Mouse (Mus musculus): ENCODE data around the gene Cacna1c. TPM values are rescaled to one million over a fixed set of nuclear protein-coding genes. Genes with fewer than 3 reads are reported as not detected.

Gene Cacna1c
- polyA plus RNA-seq, 3 experiments from 2014 or later: 1.1 TPM; not detected in 2

DNA sequence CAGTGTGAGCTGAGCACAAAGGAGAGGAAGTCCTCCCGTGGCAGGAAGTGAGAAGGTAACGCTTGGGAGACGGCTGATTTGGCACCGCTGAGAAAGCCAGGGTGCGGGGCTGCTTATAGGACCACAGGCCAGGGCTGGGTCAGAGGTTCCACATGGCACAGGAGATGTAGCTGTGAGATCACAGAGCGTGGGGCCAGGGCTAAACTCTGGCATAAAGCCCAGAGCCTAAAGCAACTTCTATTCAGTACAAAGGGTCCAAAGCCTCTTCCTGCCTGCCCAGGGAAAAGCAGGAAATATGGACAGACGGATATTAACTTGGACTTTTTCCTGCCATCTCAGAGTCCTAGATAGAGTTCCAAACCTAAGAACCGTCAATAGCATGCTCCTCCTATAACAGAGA, 107.8 kb downstream of the Cacna1c start:
- no peak for ATAC-seq

DNA sequence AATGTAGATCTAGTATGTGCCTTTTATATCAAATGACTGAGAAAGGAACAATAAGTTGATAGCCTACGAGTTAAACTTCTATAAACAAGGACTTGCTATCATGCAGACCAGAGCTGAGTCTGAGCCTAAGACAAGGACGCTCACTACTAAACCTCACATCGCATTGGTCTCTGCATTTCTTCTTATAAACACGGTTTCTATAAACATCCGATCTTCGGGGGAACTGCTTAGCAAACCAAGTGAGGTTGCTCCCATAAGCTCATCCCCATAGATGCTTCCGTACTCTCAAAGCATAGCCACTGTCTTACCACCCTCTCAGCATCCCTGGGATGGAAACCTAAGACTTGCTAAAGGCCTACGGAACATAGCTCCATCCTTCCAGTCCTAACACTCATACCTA, 108.3 kb downstream of the Cacna1c start:
- no peak for ATAC-seq

DNA sequence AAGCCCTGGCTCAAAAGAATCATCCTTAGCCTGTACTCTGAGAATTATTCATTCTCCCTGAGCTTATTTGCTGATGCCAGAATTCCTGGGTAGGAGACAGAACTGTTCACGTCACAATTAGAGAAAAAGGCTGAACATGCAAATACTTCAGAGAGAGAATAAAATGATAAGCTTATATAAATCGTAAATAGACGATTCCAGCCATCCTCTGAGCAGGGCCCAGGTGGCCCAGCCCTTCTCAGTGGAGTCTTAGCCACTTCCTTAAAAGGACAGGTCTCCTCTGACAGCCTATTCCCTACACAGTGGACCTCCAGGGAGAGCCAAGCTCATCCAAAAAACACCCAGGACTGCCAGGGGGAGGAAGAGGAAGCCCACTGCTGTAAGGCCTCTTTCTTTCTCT, 110.4 kb downstream of the Cacna1c start:
- no peak for ATAC-seq

DNA sequence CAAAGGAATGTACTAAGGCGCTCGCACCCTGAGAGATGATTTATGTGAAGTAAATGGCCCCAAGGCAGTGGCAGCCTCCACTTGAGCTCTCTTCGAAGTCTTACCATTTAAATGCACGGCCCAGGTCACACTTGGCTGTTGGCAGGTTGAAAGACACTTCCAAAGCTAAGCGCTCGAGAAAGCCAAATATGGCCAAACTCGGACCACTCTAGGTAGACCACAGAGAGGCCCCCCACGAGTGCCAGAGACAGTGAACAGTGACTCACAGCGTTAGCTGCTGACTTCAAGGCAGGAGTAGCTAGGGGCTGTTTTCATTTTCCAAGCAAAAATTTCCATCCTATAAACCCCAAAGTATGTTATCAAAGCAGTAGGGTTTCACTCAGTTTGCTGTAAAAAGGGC, 111.7 kb downstream of the Cacna1c start:
- no peak for ATAC-seq

DNA sequence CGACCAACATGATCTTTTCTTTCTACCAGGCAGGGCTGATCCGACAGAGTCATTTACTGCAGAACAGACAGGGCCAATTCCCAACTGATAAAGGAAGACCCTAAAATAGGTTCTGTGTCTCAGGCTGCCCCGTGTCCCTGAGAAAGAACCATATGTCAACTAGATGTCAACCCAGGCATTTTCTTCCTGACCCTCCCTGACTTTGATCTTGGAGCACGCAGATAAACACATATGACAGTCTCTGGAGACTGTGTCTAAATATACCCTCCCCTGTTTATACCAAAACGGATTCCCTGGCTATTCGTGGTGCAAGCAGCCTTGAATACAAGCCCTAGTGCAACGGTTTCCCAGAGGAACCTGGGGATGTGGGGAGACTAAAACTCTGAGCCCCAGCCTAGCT, 112.7 kb downstream of the Cacna1c start:
- ATAC-seq: no peak

DNA sequence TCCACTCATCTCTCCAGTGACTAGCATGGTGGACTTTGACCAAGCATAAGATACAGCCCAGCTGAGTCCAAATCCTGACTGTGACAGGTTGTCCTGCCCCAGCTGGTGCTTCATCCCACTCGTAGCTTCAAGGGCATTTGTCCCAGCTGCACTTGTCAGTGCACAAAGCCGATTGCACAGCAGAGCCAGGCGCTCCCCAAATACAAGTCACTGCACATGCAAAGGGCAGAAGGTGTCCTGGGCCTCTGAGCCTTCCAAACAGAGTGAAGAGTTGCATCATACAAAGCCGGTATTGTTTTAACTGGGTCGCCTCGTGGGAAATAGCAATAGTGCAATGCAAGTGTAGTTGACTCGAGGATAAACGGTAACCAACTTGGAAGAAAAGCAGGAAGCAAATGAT, 113.6 kb downstream of the Cacna1c start:
- no peak for ATAC-seq

DNA sequence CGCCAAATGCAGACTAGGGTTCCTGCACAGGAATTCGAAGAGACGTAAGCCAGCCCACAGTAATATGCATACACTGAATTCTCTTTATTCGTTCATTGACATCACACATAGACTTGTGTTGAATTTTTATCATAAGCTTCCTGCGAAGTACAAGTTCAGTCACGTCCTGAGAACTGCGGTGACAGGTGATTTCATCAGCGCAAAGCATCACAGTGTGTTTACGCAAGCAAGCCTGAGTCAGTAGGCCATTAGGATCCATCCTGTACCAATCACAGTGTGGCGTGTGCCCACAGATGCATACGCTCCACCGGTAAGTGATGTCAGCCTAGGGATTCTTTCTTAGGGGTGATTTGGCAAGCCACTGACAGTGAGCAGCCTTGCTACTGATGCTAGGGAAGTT, 114.6 kb downstream of the Cacna1c start:
- no peak for ATAC-seq

DNA sequence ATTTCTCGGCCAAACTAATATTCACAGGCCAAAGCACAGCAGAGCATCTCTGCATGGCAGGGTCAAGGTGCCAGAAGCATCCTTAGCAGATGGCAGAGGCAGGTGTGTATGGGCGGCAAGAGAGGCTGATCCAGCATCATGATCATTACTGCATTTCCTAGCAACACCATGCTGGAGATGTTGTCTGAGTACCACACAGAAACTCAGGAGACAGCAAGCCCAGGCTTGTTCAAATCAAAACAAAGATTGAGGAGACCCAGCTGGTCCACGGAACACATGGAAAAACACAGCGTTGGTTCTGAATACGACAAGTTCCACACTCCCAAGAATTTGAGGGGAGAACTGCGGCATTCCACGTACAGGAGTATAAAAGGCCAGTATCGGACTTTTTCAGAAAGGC, 116.6 kb downstream of the Cacna1c start:
- no peak for ATAC-seq

DNA sequence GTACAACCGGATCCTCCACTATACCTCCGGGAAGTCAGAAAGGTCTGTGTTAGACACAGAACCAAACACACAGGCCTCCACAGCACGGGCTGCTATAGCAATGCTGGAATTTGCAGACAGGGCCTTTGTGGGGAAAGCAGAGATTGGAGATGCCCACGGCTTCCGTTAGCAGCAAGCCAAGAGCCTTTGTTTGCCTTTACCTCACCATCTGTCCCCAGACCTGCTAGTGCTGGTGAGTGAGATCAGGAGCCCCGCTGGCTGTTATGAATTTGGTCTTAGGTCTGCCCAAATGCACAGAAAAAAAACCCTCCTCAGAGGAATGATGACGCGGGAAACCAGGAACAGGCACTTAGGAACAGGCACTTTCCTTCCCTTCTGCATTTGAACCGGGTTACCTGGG, 117.3 kb downstream of the Cacna1c start:
- ATAC-seq: no peak

DNA sequence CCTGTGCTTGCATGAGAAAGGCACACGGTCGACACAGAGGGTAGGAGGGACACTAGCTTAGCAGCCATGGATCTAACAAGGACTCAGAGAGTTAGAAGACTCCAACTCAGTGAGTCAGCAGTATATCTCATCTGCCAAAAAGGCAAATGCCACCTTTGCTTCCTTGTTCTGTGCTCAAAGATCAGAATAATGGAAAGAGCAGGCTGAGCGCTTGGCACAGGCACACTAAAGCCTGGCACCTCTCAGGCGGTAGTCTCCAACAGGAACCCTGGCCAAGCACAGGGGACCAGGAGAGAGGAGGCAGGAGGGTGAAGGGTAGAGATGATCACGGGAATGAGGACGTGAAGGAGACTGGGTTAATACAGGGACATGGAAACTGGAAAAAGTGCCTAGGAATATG, 119.0 kb downstream of the Cacna1c start:
- ATAC-seq: no peak

DNA sequence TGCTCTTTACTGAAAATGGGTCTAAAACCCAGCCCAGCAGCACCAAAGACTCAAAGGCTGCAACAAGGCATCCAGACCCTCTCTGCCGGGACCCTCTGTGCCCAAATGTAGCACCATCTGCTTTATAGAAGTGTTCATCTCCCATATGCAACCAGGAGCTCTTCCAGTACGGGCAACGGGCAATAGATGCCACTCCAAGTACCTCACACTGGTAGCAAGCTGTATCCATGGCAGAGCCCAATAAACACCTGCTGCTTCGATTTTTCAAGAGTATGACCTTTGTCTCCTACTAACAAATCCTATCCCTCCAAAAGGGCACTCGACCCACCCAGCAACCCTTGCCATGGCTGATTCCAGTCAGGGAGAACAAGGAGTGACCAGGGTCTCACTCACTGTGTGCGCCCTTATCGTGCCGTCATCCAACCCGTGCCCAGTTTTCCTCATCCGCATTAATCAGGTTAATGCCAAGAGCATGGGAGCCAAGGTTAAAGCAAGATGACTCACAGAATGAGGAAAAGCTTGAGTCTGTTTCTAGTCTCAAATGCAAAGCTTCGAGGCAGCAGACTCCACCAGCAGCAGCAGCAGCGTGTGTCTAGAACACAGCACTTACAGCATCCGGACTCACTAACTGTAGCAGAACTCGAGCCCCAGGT, 122.7 kb downstream of the Cacna1c start:
- no peak for ATAC-seq

DNA sequence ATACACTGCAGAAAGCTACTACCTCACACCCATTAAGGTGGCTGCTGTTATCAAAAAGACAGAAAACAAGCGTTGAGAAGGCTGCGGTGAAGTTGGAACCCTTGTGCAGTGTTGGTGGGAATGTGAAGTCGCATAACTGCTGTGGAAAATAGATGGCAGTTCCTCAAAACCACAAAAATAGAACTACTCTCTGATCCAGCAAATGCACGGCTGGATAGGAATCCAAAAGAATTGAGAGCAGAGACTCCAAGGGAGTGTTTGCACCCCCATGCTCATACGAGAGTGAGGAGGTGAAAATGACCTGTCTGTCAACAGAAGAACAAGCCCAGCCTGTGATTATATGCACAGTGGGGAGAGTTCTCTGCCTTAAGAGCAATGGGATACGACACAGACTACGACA, 123.4 kb downstream of the Cacna1c start:
- no peak for ATAC-seq

DNA sequence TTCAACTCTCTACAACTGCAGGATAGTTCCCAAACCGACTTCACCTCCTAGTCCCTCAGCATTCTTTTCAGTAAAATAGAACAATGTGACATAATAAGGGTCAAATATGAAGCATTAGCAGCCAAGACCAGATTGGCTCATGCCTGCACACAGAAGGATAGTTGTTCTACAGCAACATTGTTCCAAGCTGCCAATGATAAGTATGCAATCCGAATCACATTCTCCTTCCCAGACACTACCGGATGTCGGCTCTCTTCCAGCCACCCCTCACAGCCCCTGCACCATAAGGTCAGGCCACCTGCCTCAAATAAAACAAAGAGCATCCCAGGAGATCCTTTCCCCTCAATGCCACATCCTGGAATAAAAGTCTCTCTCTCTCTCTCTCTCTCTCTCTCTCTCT, 125.4 kb downstream of the Cacna1c start:
- no peak for ATAC-seq

DNA sequence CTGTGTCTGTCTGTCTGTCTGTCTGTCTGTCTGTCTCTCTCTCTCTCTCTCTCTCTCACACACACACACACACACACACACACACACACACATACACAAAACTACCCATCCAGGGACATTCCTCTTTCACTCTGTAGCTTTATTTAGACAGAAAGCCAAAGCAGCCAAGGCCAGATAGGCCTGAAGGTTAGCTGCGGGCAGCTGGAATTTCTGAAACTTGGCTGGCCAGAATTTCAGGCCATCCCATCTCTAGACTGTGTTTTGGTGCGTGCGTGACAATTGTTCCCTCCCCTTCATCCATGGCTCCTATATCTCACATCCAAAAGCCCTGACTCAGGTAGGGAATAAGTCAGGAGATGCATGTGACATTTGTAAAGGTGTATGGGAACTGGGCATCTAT, 125.9 kb downstream of the Cacna1c start:
- no peak for ATAC-seq

DNA sequence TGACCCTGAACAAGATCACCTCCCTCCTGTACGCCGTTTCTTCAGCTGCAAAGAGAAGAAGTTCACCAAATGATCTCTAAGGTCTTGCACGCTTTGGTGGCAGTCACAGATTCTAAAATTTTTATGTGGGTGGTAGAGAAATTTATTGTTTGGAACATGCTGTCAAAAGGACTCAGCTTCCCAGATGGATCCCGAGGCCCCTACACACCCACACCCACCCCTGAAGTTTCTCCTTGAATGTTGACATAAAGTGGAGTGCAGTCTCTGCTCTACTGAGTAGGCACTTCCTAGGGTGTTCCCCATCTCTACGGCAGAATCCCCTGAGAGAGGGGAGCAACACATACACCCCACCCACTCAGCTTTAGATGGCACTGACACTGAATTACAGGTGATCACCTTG, 127.1 kb downstream of the Cacna1c start:
- no peak for ATAC-seq

DNA sequence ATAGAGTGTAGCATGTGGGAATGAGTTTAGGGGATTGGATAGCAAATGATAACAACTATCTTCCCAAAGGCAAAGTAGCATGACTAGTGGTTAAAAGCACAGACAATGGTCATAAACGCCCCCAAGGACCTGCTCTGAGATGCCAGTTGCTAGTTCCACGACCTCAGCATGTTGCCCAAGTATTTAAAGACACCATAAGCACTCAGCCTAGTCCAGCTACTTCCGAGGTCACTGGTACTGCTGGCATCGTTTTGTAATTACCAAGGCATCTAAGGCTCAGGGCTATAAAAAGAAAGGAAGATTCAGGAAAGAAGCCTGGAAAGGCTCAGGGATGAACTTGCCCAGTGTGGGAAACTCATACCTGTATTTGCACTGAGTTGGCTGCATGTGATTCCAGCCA, 127.6 kb downstream of the Cacna1c start:
- no peak for ATAC-seq

DNA sequence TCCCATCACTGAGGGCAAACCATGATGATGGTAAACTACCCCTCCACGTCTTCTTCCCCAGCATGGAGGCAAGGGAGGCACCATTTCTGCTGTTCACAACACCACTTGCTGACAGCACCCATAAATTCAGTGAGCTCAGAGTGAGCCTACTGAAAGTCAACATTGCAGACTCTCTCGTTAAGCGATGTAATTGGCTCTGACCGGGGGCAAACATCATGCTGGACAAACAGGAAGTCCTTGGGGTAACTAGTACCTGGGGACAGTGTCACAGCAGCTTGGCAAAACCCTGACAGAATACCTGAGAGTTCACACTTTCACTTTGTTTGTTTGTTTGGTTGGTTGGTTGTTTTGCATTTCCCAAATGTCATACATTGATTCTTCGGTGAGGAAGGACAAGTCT, 131.3 kb downstream of the Cacna1c start:
- no peak for ATAC-seq

DNA sequence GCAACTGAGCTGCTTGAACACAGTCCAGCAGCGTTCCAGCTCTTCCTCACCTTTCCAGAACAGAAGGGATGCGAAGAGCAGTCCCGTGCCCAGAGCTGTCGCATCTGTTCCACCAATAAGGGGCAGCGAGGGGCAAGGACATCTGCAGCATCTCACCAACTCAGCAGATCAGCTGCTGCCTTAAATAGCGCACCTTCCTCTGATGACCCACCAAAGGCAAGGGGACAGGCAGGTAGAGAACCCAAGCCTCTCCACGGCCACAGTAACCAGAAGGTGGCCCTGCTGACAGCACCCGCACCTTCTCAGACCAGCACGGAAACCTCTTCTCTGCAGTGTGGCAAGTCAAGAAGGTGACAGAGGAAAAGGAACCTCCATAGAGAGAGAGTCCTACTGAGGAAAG, 131.8 kb downstream of the Cacna1c start:
- no peak for ATAC-seq

DNA sequence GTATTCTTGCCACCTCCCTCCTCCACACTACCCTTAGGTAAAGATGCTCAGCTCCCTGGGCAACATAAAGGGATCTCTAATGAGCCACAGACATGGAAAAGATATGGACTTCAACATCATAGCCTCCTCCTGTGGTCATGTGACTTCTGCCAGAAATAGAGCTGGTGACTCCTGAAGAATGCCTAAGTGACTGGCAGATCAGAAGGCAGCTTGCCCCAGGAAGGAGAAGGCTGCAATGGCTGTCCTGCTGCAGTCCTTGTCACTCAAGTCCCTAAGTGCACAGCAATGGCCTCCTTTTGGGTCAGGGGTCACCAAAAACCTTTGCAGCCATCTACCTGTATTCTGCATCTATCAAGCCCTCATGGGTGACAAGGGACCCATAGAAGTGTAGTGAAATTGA, 133.5 kb downstream of the Cacna1c start:
- ATAC-seq: no peak

DNA sequence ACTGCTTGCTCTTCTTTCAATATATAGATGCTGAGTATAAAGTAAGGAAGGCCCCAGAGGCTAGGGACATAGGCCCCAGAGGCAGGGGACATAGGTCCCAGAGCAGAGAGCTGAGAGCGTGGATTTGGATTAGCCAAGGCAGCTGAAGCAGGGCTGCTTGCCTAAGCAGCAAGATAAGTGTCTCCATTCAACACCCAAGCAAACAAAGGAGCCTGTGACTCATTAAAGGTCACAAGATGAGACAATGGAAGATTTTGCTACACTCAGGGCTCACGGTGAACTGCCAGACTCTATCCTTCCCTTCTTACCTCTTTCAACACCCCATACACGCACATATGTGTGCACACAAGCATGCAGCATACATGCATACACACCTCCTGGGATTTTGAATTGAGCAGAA, 137.3 kb downstream of the Cacna1c start:
- ATAC-seq: no peak

DNA sequence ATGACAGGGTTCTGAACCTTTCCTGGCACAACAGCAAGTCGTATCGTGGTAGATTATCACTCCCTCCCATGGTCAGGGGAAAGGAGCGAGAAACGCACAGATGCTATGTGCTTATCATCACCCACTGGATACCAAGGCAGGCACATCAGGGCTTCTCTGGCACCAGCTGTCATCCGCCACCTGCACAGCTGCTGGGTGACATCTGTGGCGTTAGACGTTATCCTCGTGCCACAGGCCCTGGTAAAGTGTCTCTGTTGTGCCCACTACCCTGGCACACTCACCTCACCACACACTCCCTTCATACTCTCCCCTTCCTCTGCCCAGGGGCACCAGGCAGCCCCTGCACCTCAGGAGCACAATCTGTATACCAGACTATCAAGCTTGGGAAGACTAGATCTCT, 137.8 kb downstream of the Cacna1c start:
- no peak for ATAC-seq

DNA sequence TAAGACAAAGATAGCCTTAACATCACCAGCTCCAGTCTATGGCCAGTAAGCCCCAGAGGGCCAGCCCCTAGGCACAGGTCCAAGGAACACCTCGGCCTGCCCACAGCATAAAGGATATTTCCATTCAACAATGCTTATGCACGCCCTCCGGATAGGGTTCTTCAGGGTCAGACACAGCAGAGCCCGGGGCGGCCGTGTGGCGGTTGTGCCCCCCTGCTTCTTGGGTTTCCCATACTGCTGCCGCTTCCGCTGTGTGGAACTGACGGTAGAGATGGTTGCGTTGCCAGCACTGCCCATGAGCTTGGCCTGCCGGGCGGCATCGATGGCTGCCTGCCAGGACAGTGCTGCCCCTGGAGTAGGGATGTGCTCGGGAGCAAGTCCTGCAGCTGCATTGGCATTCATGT, 139.1 kb downstream of the Cacna1c start:
- no peak for ATAC-seq

DNA sequence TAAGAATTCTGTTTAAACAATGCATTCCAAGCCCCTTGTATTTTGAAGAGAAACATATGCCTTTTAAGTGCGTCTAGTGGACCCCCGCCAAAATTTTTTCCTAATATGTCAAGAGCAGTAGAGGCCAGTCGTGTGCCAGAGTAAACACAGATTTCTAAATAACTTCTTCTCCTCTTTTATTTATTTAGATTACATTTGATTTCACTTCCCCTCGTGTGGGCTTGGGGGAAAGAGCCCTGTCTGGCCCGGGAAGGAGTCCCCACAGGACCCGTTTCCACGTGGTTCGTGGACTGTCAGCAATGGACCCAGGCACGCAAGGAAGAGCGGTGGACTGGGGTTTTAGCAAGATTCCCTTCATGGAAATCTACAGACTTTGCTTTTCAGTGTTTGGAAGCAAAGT, 143.4 kb downstream of the Cacna1c start:
- no peak for ATAC-seq

DNA sequence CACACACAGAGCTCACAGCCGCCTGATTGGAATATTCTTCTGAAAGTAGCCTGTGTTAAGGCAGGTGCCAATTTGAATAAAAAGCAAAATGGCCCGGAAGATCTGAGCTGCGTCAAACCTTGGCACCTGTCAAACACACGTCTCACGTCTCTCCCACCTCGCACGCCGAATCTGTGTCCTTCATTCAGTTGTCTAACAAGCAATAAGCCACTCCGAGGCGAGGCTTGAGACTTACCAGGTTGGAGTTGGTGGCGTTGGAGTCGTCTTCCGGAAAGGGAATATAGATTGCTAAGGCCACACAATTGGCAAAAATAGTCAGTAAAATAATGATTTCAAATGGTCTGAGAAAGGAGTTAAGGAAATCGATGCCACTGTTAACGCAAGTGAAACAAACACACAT, 143.9 kb downstream of the Cacna1c start:
- ATAC-seq: no peak

DNA sequence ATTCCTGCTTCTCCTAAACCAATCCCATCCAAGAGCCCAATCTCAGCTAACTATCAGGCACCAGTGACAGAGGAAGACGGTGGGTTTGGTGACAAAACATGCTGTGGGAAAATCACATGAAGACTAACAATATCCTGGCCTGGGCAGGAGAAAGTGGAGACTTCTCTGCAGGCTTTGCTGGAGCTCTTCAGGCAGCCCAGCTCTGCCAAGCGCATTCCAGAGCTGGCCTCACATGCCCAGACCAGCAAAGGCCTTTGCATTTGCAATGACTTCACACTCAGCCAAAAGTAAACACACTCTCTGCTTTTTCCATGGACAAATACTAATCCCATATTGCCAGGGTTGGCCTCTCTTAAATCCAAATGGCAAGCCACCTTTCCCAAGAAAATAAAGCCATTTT, 144.5 kb downstream of the Cacna1c start:
- no peak for ATAC-seq

DNA sequence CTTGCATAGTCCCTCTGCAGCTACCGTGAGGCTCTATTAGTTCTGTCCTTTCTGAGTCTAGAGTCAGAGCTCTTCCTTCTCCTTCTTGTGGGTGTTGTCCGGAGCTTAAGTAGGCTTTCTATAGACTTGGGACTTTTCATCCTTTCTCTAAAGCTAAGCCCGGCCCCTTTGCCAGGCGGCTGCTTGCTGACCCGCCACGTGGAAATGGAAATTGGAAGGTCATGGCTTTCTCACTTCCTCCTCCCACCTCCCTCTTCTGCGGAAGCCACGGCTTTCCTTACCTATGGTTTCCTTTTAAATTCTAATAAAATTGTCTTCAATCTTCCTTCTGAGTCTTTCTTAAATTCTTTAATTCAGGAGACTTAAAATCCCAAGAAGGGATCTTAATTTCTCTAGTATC, 148.9 kb downstream of the Cacna1c start:
- ATAC-seq: no peak

Measured in inflammation-experienced regulatory T-cells, adult 6 months (primary cell).